ENCODE assay signal across 8 mouse cellular contexts in the genomic region with DNA sequence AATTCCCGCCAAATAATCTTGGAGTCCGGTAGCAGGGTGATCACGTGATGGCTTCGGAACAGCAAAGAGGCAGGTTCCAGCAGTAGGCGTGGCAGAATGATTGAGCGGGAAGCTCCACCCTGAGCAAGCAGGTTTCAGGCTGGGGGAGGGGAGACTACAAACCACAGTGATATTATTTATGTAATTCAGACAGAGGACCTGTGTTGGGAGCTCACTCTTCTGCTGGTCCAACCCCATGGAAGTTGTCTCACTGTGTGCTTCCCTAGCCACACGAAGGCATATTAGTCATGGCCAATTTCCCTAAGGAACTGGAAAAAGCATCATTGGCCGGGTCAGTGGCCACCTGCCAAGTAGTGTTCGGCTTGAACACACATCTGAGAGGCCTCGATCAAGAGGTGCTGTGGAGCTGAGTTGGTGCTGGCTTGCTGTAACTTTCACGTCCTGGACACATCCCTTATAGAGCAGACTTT. TPM values are rescaled to one million over a fixed set of nuclear protein-coding genes. Genes with fewer than 3 reads are reported as not detected.
A peak's percentile ranks its signal among the peaks of the same experiment; 100 is the strongest.
DNase-seq lines count a peak whose midpoint lies in the region; ATAC-seq lines count a peak whose summit lies in the region.

No protein-coding gene starts in this region.

- 53% methylated on average over 11 of the region's 11 CpGs for WGBS in midbrain, embryonic 14.5 days
- 62% methylated on average over 11 of the region's 11 CpGs for WGBS in midbrain, embryonic 13.5 days

- no peaks in the 10 kb centered on the region; the same call in 1 of the 2 replicates for H3K4me1 ChIP-seq in midbrain, embryonic 14.5 days (ENCODE audit: control insufficient read depth, insufficient read depth, low read length)
- H3K4me1 ChIP-seq in midbrain, embryonic 13.5 days (replicated peaks): peaks cover 9% of the 10 kb centered on the region; the same call in 1 of the 2 replicates

- H3K9me3 ChIP-seq in midbrain, embryonic 14.5 days (ENCODE audit: control insufficient read depth, low read length): no peaks in the 10 kb centered on the region
- no peaks in the 10 kb centered on the region for H3K9me3 ChIP-seq in midbrain, embryonic 13.5 days

- H3K4me3 ChIP-seq in midbrain, embryonic 14.5 days (replicated peaks; ENCODE audit: low read depth, low read length): no peak overlapping the region
- H3K4me3 ChIP-seq in midbrain, embryonic 13.5 days (replicated peaks): no peak overlapping the region

- no peaks in the 10 kb centered on the region for H3K36me3 ChIP-seq in midbrain, embryonic 14.5 days (ENCODE audit: control insufficient read depth, insufficient read depth, low read length)
- no peaks in the 10 kb centered on the region for H3K36me3 ChIP-seq in midbrain, embryonic 13.5 days

- DNase-seq in testis, postnatal 10 days (ENCODE audit: low spot score): peak; percentile 47
- DNase-seq in testis, postnatal 14 days (ENCODE audit: low spot score): no peak
- DNase-seq in gastrocnemius, postnatal 14 days: peak; percentile 46
- DNase-seq in kidney, postnatal 10 days: peak; percentile 86
- DNase-seq in skeletal muscle tissue, adult 2 months (ENCODE audit: low read depth, low spot score): peak; percentile 30
- DNase-seq in midbrain, embryonic 14.5 days: no peak

- H3K4me2 ChIP-seq in midbrain, embryonic 14.5 days (ENCODE audit: low read length): no peak overlapping the region
- H3K4me2 ChIP-seq in midbrain, embryonic 13.5 days (replicated peaks): no peak overlapping the region

- no peaks in the 10 kb centered on the region for H3K27me3 ChIP-seq in midbrain, embryonic 14.5 days (ENCODE audit: control insufficient read depth, insufficient read depth, low read length)
- peaks cover 5% of the 10 kb centered on the region; the same call in 1 of the 2 replicates for H3K27me3 ChIP-seq in midbrain, embryonic 13.5 days

- H3K27ac ChIP-seq in midbrain, embryonic 14.5 days (replicated peaks; ENCODE audit: low read depth, low read length): no peak overlapping the region
- H3K27ac ChIP-seq in midbrain, embryonic 13.5 days: no peak overlapping the region

- ATAC-seq in cerebellum, adult (ENCODE audit: insufficient number of reproducible peaks, low FRiP score, low TSS enrichment): no peak
- ATAC-seq in midbrain, embryonic 14.5 days (ENCODE audit: low FRiP score, low TSS enrichment): no peak
- ATAC-seq in midbrain, embryonic 13.5 days: no peak

- intact Hi-C loops in gastrocnemius, postnatal 14 days (cut with DNase I; ENCODE audit: low total_unique reads): no loop called here

- no peak overlapping the region for H3K9ac ChIP-seq in midbrain, embryonic 14.5 days (replicated peaks; ENCODE audit: low read length)
- H3K9ac ChIP-seq in midbrain, embryonic 13.5 days (replicated peaks): no peak overlapping the region

RNA-seq across cellular contexts. Expression of gene Tnfsf10, which starts 36.5 kb away (rescaled TPM):
- total RNA-seq in gastrocnemius, postnatal 14 days (2021): 1 to 10 TPM; 5.1 to 7.6 TPM
- polyA plus RNA-seq in midbrain, embryonic 14.5 days (2014; fragmentation: Nextera tagmentation; extraction: Ambion mirVana): 0.13 TPM in 1 of 2 replicates, not detected in the other
- 0.06 and 0.07 TPM in 2 replicates for polyA plus RNA-seq in midbrain, embryonic 13.5 days (2015; fragmentation: Nextera tagmentation; extraction: Ambion mirVana)

Comparison
In these comparisons a context has a peak if more than half of its experiments do, and no peak if none do; other contexts are left out.
1. DNase-seq: peak in testis, postnatal 10 days (single experiment), gastrocnemius, postnatal 14 days (single experiment), kidney, postnatal 10 days (single experiment) and skeletal muscle tissue, adult 2 months (single experiment); none in testis, postnatal 14 days (single experiment) and midbrain, embryonic 14.5 days (single experiment).